Mouse (Mus musculus): ENCODE measurements around the gene Taf4. TPM values are rescaled to one million over a fixed set of nuclear protein-coding genes. Genes with fewer than 3 reads are reported as not detected.

Gene Taf4
- polyA plus RNA-seq, 1 experiment from 2014 or later, result 3.4 TPM

DNA sequence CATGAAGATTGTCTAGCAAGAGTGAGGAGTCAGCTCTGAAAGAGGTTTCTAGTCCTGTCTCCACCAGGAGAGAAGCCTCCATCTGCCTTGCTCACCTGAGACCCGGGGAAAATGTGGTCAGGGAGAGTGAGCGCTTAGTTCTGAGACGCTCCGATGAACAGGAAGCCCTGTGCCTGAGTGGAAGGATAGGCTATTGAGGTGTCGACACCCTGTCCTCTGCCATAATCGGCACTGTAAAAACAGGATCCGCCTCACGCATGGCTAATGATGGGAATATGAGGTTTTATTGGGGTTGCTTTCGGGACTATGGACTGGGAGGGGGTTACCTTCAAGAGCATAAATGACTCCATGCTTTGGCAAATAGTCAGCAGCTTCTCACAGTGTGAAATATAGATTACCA is 42.1 kb upstream of the Taf4 start:
- H3K27me3 ChIP-seq (ENCODE audit: control insufficient read depth, insufficient read depth, low read length), result peaks cover 10% of the 10 kb centered on the region; the same call in 1 of the 2 replicates
- WGBS, result 62% methylated on average over 9 of the region's 9 CpGs
- H3K4me1 ChIP-seq (ENCODE audit: control insufficient read depth in 2 of 2, insufficient read depth in 2 of 2, low read length in 2 of 2), result peaks cover 3 to 8% of the 10 kb centered on the region in 2 experiments
- H3K4me2 ChIP-seq (ENCODE audit: low read length), result no peak overlapping the region
- H3K4me3 ChIP-seq (ENCODE audit: control insufficient read depth in 1 of 2, insufficient read depth in 1 of 2, low read depth in 1 of 2, low read length in 2 of 2), result no peak overlapping the region
- H3K9me3 ChIP-seq (ENCODE audit: control insufficient read depth, low read length), result no peaks in the 10 kb centered on the region
- H3K36me3 ChIP-seq (ENCODE audit: control insufficient read depth, insufficient read depth, low read length), result no peaks in the 10 kb centered on the region
- no peak overlapping the region for H3K9ac ChIP-seq (ENCODE audit: low read length)
- H3K27ac ChIP-seq (replicated peaks in 1 of 2; ENCODE audit: control insufficient read depth in 1 of 2, insufficient read depth in 1 of 2, low read depth in 2 of 2, low read length in 2 of 2), result no peak overlapping the region
- ATAC-seq (ENCODE audit: insufficient number of reproducible peaks, insufficient read depth, low FRiP score, low read depth), result no peak

DNA sequence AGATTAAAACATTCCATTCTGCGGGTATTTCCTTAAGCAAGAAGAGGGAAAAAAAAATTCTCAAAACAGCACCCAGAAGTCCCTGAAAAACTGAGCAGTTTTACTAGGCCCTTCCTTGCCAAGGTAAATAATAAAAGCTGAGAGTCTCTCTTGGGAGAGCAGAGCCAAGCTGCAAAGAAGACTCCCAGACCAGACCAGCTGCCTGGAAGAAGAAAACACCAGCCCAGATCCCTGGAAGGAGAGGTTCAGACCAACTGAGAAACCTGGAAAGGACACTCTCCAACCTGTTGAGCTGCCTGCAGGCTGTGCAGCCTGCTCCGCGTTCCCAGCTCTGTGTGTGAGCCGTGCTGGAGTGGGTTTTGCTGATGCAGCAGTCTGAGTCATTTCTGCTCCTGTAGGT is 41.2 kb upstream of the Taf4 start:
- Histone ChIP-seq H3K9me3 (ENCODE audit: control insufficient read depth, low read length) (no peaks in the 10 kb centered on the region), H3K4me2 (ENCODE audit: low read length) (no peak overlapping the region), H3K4me1 (ENCODE audit: control insufficient read depth in 2 of 2, insufficient read depth in 2 of 2, low read length in 2 of 2) (peaks cover 0 to 3% of the 10 kb centered on the region in 2 experiments; a peak in 2 of 4 replicates), H3K27me3 (ENCODE audit: control insufficient read depth, insufficient read depth, low read length) (peaks cover 10% of the 10 kb centered on the region; the same call in 1 of the 2 replicates), H3K4me3 (ENCODE audit: control insufficient read depth in 1 of 2, insufficient read depth in 1 of 2, low read depth in 1 of 2, low read length in 2 of 2) (no peak overlapping the region), H3K36me3 (ENCODE audit: control insufficient read depth, insufficient read depth, low read length) (no peaks in the 10 kb centered on the region), H3K27ac (replicated peaks in 1 of 2; ENCODE audit: control insufficient read depth in 1 of 2, insufficient read depth in 1 of 2, low read depth in 2 of 2, low read length in 2 of 2) (no peak overlapping the region), H3K9ac (ENCODE audit: low read length) (no peak overlapping the region)
- ATAC-seq (ENCODE audit: insufficient number of reproducible peaks, insufficient read depth, low FRiP score, low read depth), result no peak
- WGBS, result 59% methylated on average over 4 of the region's 4 CpGs

DNA sequence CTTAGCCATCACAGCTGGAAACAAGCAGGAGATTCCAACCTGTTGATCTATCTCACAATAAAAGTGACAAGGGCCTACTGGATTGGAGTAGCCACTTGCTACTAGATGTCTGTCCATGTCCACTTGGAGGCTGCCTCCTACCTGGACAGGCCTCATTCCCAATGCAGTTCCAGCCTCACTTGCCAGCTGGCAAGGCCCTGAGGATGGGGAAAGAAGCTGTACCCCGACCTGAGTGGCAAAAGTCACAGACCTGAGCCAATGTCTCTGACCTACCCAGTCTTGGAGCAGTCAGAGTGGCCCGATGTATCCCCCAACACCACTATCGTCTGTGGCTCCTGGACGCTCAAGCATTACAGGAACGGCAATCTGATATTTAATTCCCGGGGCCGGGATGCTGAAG is 37.2 kb upstream of the Taf4 start:
- H3K9ac ChIP-seq (ENCODE audit: low read length), result no peak overlapping the region
- no peaks in the 10 kb centered on the region for H3K9me3 ChIP-seq (ENCODE audit: control insufficient read depth, low read length)
- no peak for ATAC-seq (ENCODE audit: insufficient number of reproducible peaks, insufficient read depth, low FRiP score, low read depth)
- no peaks in the 10 kb centered on the region for H3K27me3 ChIP-seq (ENCODE audit: control insufficient read depth, insufficient read depth, low read length)
- no peak overlapping the region for H3K4me2 ChIP-seq (ENCODE audit: low read length)
- H3K36me3 ChIP-seq (ENCODE audit: control insufficient read depth, insufficient read depth, low read length), result no peaks in the 10 kb centered on the region
- no peak overlapping the region for H3K27ac ChIP-seq (replicated peaks in 1 of 2; ENCODE audit: control insufficient read depth in 1 of 2, insufficient read depth in 1 of 2, low read depth in 2 of 2, low read length in 2 of 2)
- H3K4me1 ChIP-seq (ENCODE audit: control insufficient read depth in 2 of 2, insufficient read depth in 2 of 2, low read length in 2 of 2), result no peaks in the 10 kb centered on the region
- WGBS, result 84% methylated on average over 7 of the region's 7 CpGs
- no peak overlapping the region for H3K4me3 ChIP-seq (ENCODE audit: control insufficient read depth in 1 of 2, insufficient read depth in 1 of 2, low read depth in 1 of 2, low read length in 2 of 2)

DNA sequence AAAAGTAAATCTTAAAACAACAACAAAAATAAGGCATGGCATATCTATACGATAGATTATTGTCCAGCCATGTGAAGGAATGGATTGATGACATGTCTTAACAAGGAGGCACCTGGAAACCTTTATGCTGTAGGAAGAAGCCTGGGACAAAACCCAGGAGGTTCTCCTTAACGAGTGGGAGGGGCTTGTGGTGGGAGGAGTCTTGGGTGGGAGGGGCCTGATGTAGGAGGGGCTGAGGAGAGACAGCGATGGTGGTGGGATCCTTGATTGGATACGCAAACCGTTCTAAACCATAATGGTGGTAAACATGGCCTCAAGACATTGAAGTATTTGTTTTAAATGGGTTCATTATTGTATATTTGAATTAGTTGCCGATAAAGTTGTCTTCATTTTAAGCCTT is 34.9 kb upstream of the Taf4 start:
- no peak for ATAC-seq (ENCODE audit: insufficient number of reproducible peaks, insufficient read depth, low FRiP score, low read depth)
- H3K36me3 ChIP-seq (ENCODE audit: control insufficient read depth, insufficient read depth, low read length), result no peaks in the 10 kb centered on the region
- H3K9me3 ChIP-seq (ENCODE audit: control insufficient read depth, low read length), result no peaks in the 10 kb centered on the region
- no peak overlapping the region for H3K9ac ChIP-seq (ENCODE audit: low read length)
- no peaks in the 10 kb centered on the region for H3K27me3 ChIP-seq (ENCODE audit: control insufficient read depth, insufficient read depth, low read length)
- no peaks in the 10 kb centered on the region for H3K4me1 ChIP-seq (ENCODE audit: control insufficient read depth in 2 of 2, insufficient read depth in 2 of 2, low read length in 2 of 2)
- no peak overlapping the region for H3K4me2 ChIP-seq (ENCODE audit: low read length)
- no peak overlapping the region for H3K27ac ChIP-seq (replicated peaks in 1 of 2; ENCODE audit: control insufficient read depth in 1 of 2, insufficient read depth in 1 of 2, low read depth in 2 of 2, low read length in 2 of 2)
- H3K4me3 ChIP-seq (ENCODE audit: control insufficient read depth in 1 of 2, insufficient read depth in 1 of 2, low read depth in 1 of 2, low read length in 2 of 2), result no peak overlapping the region
- 81% methylated on average over 6 of the region's 6 CpGs for WGBS

DNA sequence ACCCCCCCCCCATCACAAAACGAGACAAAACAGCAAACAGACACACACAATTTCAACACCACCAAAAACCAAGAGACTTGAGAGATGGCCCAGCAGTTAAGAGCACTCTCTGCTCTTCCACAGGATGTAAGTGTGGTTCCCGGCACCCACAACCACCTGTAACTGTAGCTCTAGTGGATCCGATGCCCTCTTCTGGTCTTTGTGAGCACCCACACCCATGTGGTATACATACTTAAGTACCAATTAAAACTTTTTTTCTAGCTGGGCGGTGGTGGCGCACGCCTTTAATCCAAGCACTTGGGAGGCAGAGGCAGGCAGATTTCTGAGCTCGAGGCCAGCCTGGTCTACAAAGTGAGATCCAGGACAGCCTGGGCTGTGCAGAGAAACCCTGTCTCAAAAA is 34.2 kb upstream of the Taf4 start:
- Histone ChIP-seq H3K9me3 (ENCODE audit: control insufficient read depth, low read length) (no peaks in the 10 kb centered on the region), H3K4me2 (ENCODE audit: low read length) (no peak overlapping the region), H3K9ac (ENCODE audit: low read length) (no peak overlapping the region), H3K4me1 (ENCODE audit: control insufficient read depth in 2 of 2, insufficient read depth in 2 of 2, low read length in 2 of 2) (no peaks in the 10 kb centered on the region), H3K27ac (replicated peaks in 1 of 2; ENCODE audit: control insufficient read depth in 1 of 2, insufficient read depth in 1 of 2, low read depth in 2 of 2, low read length in 2 of 2) (no peak overlapping the region), H3K36me3 (ENCODE audit: control insufficient read depth, insufficient read depth, low read length) (no peaks in the 10 kb centered on the region), H3K27me3 (ENCODE audit: control insufficient read depth, insufficient read depth, low read length) (no peaks in the 10 kb centered on the region), H3K4me3 (ENCODE audit: control insufficient read depth in 1 of 2, insufficient read depth in 1 of 2, low read depth in 1 of 2, low read length in 2 of 2) (no peak overlapping the region)
- ATAC-seq (ENCODE audit: insufficient number of reproducible peaks, insufficient read depth, low FRiP score, low read depth), result no peak
- WGBS, result 92% methylated on average over 7 of the region's 7 CpGs

DNA sequence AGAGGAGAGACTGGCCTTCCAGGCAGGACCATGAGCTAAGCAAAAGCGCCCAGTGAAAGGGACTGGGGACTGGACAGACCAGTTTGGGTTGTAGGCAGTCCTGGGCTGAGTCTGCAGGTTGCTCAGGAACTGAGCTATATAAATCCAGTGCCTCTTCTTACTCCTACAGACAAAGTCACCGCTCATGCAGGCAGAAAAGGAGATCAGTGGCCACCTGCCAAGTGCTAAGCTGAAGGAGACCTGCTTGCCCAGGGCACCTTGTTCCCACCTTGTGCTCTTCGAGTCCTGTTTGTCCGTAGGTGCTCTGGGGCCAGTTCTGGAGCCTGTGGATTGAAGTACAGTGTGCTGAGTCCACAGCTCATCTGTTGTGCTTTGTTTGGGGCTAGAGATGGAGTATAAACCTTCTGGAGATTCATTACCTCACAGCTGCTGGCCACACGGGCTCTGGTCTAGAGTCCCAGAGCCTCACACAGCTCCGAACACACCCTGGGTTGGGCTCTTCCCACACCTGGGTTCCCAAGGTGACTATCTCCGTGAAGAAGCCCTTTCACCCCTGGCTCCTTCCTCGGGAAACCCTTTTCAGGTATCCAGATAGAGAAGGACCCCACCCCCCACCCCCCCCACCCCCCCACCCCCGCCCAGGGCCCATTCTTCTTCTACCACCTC is 30.0 kb upstream of the Taf4 start:
- 0 out of 2 replicates have a peak, but pooled peaks have one; percentile 21 for ATAC-seq (ENCODE audit: insufficient number of reproducible peaks, insufficient read depth, low FRiP score, low read depth)
- H3K9me3 ChIP-seq (ENCODE audit: control insufficient read depth, low read length), result no peaks in the 10 kb centered on the region
- H3K4me2 ChIP-seq (ENCODE audit: low read length), result no peak overlapping the region
- no peak overlapping the region for H3K27ac ChIP-seq (replicated peaks in 1 of 2; ENCODE audit: control insufficient read depth in 1 of 2, insufficient read depth in 1 of 2, low read depth in 2 of 2, low read length in 2 of 2)
- no peaks in the 10 kb centered on the region for H3K4me1 ChIP-seq (ENCODE audit: control insufficient read depth in 2 of 2, insufficient read depth in 2 of 2, low read length in 2 of 2)
- no peak overlapping the region for H3K9ac ChIP-seq (ENCODE audit: low read length)
- H3K27me3 ChIP-seq (ENCODE audit: control insufficient read depth, insufficient read depth, low read length), result no peaks in the 10 kb centered on the region
- 31% methylated on average over 9 of the region's 9 CpGs for WGBS
- H3K36me3 ChIP-seq (ENCODE audit: control insufficient read depth, insufficient read depth, low read length), result no peaks in the 10 kb centered on the region
- no peak overlapping the region for H3K4me3 ChIP-seq (ENCODE audit: control insufficient read depth in 1 of 2, insufficient read depth in 1 of 2, low read depth in 1 of 2, low read length in 2 of 2)

DNA sequence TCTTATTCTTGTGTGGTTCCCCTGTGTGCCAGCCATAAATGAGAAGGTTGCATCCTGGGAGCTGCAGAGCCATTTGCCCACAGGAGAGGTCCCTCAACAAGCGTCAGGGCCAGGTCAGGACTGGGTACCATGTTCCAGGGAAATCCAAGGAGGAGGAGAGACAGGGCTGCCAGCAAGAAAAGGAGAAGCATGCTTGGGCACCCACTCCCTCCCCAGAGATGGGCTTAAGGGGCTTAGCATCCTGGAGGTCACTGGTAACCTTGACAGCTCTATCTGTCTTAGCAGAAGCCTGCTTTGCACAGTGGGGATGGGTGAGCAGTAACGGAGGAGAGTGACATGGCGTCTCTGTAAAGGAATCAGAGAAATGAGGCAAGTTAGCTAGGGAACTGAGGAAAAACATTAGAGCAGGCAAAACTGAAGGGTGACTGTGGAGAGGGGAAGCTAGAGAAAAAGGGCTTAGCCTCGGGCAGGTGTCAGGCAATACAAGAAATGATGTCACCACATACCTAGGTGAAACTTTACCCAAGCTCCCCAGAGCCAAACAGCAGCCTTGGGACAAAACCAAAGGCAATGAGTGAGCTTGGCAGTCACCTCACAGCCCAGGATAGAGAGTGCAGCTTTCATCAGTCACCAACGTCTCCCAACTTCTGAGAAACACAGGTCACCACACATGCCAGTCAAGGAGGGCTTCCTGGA is 29.4 kb upstream of the Taf4 start:
- no peak overlapping the region for H3K4me2 ChIP-seq (ENCODE audit: low read length)
- H3K9me3 ChIP-seq (ENCODE audit: control insufficient read depth, low read length), result no peaks in the 10 kb centered on the region
- no peak overlapping the region for H3K4me3 ChIP-seq (ENCODE audit: control insufficient read depth in 1 of 2, insufficient read depth in 1 of 2, low read depth in 1 of 2, low read length in 2 of 2)
- H3K27me3 ChIP-seq (ENCODE audit: control insufficient read depth, insufficient read depth, low read length), result no peaks in the 10 kb centered on the region
- H3K4me1 ChIP-seq (ENCODE audit: control insufficient read depth in 2 of 2, insufficient read depth in 2 of 2, low read length in 2 of 2), result no peaks in the 10 kb centered on the region
- H3K27ac ChIP-seq (replicated peaks in 1 of 2; ENCODE audit: control insufficient read depth in 1 of 2, insufficient read depth in 1 of 2, low read depth in 2 of 2, low read length in 2 of 2), result no peak overlapping the region
- H3K36me3 ChIP-seq (ENCODE audit: control insufficient read depth, insufficient read depth, low read length), result no peaks in the 10 kb centered on the region
- WGBS, result 48% methylated on average over 5 of the region's 5 CpGs
- no peak for ATAC-seq (ENCODE audit: insufficient number of reproducible peaks, insufficient read depth, low FRiP score, low read depth)
- H3K9ac ChIP-seq (ENCODE audit: low read length), result no peak overlapping the region

Data from heart, embryonic 14.5 days (tissue).